Mouse (Mus musculus) telencephalon, adult 2 months (tissue): Measurements from ENCODE around the gene Oxa1l.

Experiments
- DNase-seq: peaks from one replicate; pipeline ENCODE4 v3.0.0-alpha.2; 2011; ENCODE audit warnings: low read depth, low spot score

Oxa1l gene

GRCm38 (mm10) chr14:54371460-54371859 lies 10.8 kb downstream of the Oxa1l start:
- DNase-seq = no peak

GRCm38 (mm10) chr14:54372923-54373322 lies 12.3 kb downstream of the Oxa1l start:
- DNase-seq = no peak

GRCm38 (mm10) chr14:54375916-54376315 lies 15.3 kb downstream of the Oxa1l start:
- no peak for DNase-seq

- no peak for DNase-seq
Measured at GRCm38 (mm10) chr14:54377166-54377565, 16.5 kb downstream of the Oxa1l start.

- no peak for DNase-seq
Measured at GRCm38 (mm10) chr14:54379571-54379970, 18.9 kb downstream of the Oxa1l start.

- DNase-seq = no peak
Measured at GRCm38 (mm10) chr14:54380616-54381015, 20.0 kb downstream of the Oxa1l start.

- DNase-seq = no peak
Measured at GRCm38 (mm10) chr14:54381816-54382215, 21.2 kb downstream of the Oxa1l start.

GRCm38 (mm10) chr14:54382641-54383040 lies 22.0 kb downstream of the Oxa1l start:
- no peak for DNase-seq

- DNase-seq = no peak
Measured at GRCm38 (mm10) chr14:54383355-54383771, 22.7 kb downstream of the Oxa1l start.

GRCm38 (mm10) chr14:54384396-54384795 lies 23.8 kb downstream of the Oxa1l start:
- DNase-seq = no peak

- DNase-seq = no peak
Measured at GRCm38 (mm10) chr14:54385968-54386618, 25.5 kb downstream of the Oxa1l start.

GRCm38 (mm10) chr14:54387546-54387945 lies 26.9 kb downstream of the Oxa1l start:
- no peak for DNase-seq

GRCm38 (mm10) chr14:54390843-54391242 lies 30.2 kb downstream of the Oxa1l start:
- no peak for DNase-seq

GRCm38 (mm10) chr14:54393794-54394193 lies 33.2 kb downstream of the Oxa1l start:
- no peak for DNase-seq

GRCm38 (mm10) chr14:54394309-54394708 lies 33.7 kb downstream of the Oxa1l start:
- no peak for DNase-seq

- DNase-seq = no peak
Measured at GRCm38 (mm10) chr14:54396685-54397084, 36.1 kb downstream of the Oxa1l start.

- DNase-seq = no peak
Measured at GRCm38 (mm10) chr14:54397872-54398527, 37.4 kb downstream of the Oxa1l start.

- no peak for DNase-seq
Measured at GRCm38 (mm10) chr14:54398528-54398916, 37.9 kb downstream of the Oxa1l start.

- DNase-seq = no peak
Measured at GRCm38 (mm10) chr14:54398921-54399382, 38.3 kb downstream of the Oxa1l start.

GRCm38 (mm10) chr14:54401723-54402122 lies 41.1 kb downstream of the Oxa1l start:
- no peak for DNase-seq

- no peak for DNase-seq
Measured at GRCm38 (mm10) chr14:54408336-54409056, 47.9 kb downstream of the Oxa1l start.

GRCm38 (mm10) chr14:54409057-54409645 lies 48.5 kb downstream of the Oxa1l start:
- DNase-seq = no peak
